Mouse (Mus musculus) stomach, postnatal 0 days (tissue): Measurements from ENCODE around the gene Thrb.

Experiments used
- CTCF ChIP-seq: IDR thresholded peaks from 2 replicates; pipeline ENCODE4 v1.5.1; 2016; ENCODE audit warnings: antibody characterized with exemption, low read depth, mild to moderate bottlenecking, moderate library complexity
- EP300 ChIP-seq: optimal IDR thresholded peaks from 2 replicates; pipeline ENCODE3; 2016; ENCODE audit warnings: antibody characterized with exemption

DNA sequence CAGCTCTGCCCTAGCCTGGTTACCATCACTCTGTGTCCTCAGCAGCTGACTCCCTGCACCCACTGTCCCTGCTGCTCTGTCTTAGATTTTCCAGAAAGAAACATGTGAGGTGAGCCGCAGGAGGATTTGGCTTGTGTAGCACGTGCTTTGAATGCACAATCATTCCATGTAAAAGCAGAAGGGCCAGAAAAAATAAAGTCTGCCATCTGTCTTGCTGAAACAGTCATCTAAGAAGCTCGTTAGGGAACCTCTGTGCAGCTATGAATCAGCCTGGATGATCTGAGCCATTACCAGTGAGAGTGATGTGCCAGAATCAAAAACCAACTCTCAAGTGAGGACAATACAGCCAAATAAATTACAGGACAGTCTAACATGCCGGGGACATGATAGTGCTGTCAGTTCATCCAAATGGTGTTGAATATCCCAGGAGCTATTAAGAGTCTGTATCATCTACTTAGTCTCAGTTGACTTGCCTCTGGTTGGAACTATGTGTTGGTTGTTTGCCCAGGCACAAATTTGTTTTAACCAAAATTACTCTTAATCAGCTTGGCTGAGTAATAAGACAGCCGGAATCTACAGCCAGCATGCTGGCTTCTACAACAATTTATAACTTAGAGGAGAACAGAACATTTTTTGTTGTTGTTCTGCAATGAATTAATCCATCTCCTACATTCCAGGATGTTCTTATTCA lies 402.2 kb downstream of the Thrb start:
- TF ChIP-seq CTCF = no peak
- TF ChIP-seq EP300 = no peak
